Mouse (Mus musculus) thymus, postnatal 10 days (tissue): Measurements from ENCODE around the gene H2-Ab1.

Source experiments
- DNase-seq, 2 experiments: peaks; one replicate each; pipeline ENCODE4 v3.0.0; 2021; ENCODE audit warnings: low spot score in 2 of 2

H2-Ab1 gene

DNA sequence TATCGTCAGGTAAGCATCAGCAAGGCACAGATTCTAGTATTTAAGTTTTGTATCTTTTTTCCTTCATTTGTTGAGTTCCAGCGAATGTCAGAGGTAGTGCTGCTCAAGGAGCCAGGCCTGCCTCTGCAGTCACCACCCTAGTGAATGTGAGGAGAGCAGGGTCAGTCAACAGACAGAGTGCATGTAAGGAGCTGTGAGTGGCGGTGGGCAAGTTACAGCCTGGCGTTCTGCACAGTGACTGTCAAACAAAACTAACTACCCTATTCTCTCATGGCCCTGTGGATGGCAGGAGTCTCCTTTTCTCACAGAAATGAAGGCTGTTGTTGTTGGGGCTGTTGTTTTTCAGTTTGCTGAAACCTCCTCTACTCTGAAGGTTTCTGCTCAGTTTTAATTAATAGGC is 27.9 kb downstream of the H2-Ab1 start:
- no peak for DNase-seq

GRCm38 (mm10) chr17:34285848-34286247 is 28.4 kb downstream of the H2-Ab1 start:
- DNase-seq, result peak in 1 of 2 experiments; percentile 59

- DNase-seq, result no peak
Measured at GRCm38 (mm10) chr17:34286501-34286900, 29.0 kb downstream of the H2-Ab1 start.

- no peak for DNase-seq
Measured at GRCm38 (mm10) chr17:34286999-34287398, 29.5 kb downstream of the H2-Ab1 start.

DNA sequence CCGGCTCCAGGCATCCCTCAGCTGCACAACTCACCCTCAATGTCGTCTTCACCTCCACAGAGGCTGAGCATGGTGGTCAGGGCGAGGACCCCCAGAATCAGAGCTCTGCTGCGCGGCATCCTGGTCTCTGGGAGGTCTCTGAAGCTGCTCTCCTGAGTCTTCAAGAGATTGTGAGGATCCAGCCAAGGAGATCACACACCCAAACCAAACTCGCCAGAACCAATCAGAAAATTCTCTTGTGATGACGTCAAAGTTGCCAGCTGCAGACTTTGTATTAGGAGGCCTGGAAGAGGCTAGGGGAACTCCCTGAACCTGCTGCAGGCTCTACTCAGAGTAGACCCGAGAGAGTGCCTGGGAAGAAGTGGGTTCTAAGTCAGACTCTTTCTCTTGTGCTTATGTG is 30.2 kb downstream of the H2-Ab1 start, which contains the start of gene H2-Aa:
Gene H2-Aa, minus strand, starts transcription at position 176 of the 400 bp plus-strand sequence.
- DNase-seq, result peak; percentile 66 to 81

GRCm38 (mm10) chr17:34288131-34288530 is 30.6 kb downstream of the H2-Ab1 start:
- no peak for DNase-seq

DNA sequence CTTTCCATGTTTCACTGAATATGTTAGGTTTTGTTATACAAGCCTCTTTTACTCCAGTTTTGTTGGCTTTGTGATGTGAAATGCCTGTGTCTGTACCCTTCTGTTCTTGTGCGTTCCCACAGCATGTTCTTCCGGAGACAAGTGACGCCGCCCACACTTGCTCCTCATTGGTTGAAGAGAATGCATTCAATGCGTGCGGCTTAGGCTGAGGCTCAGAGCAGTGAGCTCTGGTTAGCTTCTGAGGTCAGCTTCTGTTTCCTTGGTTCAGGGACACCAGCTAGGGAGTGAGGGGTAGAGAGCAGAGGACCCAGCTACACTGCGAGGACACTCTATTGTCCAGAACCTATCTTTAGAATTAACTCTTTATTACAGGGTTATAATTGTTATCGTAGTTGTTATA is 34.1 kb downstream of the H2-Ab1 start:
- DNase-seq, result peak; percentile 60 to 76

GRCm38 (mm10) chr17:34292570-34292969 is 35.1 kb downstream of the H2-Ab1 start:
- no peak for DNase-seq

GRCm38 (mm10) chr17:34293533-34293932 is 36.0 kb downstream of the H2-Ab1 start:
- DNase-seq, result no peak

- DNase-seq, result no peak
Measured at GRCm38 (mm10) chr17:34294249-34294648, 36.8 kb downstream of the H2-Ab1 start.

DNA sequence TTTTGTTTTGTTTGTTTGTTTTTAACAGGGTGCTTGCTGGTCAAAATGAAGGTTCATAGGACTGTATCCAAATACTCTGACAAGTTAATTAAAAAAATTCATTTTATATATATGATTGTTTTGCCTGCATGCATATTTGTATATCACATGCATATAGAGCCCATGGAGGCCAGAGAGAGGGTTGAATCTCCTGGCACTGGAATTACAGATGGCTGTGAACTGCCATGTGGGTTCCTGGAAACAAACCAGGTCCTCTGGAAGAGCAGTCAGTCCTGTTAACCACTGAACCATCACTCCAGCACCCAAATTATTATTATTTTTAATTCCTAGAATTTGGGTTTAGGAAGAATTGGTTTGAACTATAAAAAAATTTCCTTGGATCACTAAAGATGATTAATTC is 37.8 kb downstream of the H2-Ab1 start:
- no peak for DNase-seq

- DNase-seq, result peak in 1 of 2 experiments; percentile 61
Measured at GRCm38 (mm10) chr17:34295891-34296794, 38.7 kb downstream of the H2-Ab1 start.

DNA sequence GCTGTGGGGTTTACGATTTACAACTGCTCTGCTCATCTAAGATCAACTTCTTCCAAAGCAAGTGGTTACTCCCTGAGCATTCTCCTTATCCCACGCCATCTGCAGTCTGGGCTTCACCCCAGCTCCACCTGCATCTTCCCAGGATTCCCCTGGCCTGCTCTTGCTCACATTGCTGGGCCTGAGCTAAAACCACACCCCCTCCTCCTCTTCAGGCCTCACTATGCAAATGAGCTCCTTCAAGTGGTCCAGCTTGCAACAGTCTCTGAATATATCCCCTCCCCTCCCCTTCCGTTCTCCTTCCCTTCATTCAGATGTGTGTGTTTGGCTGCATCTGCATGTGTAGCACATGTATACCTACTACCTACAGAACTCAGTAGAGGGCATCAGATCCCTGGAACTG is 41.9 kb downstream of the H2-Ab1 start:
- no peak for DNase-seq

DNA sequence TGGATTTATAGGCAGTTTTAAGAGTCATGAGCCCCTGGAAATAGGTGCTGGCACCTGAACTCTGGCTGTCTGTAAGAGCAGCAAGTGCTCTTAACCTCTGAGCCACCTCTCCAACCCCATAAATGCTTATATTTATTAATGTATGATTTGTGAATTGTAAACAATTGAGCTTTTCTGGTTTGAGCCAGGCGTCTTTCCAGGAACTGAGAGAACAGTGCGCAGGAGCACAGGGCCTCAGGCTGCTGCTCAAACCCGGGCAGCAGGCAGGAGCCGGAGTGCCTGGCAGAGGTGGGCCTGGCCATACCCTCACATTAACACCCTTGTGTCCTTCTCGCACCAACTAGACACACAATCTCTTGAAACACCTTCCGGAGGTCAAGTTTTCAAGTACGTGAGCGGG is 42.6 kb downstream of the H2-Ab1 start:
- no peak for DNase-seq

GRCm38 (mm10) chr17:34300691-34301566 is 43.4 kb downstream of the H2-Ab1 start:
- DNase-seq, result no peak

DNA sequence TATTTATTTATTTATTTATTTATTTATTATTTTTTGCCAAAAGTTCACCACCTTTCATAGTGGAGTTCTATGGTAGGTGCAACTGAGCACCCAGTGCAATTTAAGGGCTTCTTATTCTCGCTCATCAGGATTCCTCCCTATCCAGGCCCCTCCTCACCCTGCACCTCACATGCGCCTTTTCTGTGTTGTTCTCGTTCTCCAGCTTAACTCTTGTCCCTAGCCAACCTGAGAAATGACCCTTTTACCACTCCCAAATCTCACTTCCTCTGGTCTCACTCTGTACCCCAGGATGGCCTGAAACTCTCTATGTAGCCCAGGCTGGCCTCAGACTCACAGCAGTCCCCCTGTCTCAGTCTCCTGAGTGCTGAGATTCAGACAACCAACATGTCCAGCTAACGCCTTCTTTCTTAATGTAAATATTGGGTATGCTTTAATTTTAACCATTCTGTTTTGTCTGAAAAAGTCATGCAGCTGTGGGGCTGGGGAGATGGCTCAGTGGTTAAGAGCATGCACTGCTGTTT is 44.2 kb downstream of the H2-Ab1 start:
- DNase-seq, result no peak

- no peak for DNase-seq
Measured at GRCm38 (mm10) chr17:34303789-34304188, 46.3 kb downstream of the H2-Ab1 start.

DNA sequence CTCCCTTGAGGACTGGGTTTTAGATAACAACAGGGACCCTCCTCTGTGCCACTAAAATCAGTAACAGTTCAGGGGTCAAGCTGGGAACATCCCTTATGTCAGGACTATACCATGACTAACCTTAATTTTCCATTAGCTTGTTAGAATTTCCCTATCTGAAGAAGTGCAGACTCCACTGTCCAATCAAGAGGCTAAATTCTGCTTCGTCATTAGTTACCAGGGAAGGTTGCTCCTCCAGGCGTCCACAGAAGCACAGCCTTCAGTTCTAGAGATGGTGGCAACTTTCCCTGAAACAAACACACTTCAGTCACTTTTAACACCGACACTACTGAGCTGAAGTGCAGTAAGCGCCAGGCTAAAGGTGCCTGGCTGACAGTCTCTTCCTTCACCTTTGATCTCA is 47.3 kb downstream of the H2-Ab1 start:
- peak in 1 of 2 experiments; percentile 71 for DNase-seq

DNA sequence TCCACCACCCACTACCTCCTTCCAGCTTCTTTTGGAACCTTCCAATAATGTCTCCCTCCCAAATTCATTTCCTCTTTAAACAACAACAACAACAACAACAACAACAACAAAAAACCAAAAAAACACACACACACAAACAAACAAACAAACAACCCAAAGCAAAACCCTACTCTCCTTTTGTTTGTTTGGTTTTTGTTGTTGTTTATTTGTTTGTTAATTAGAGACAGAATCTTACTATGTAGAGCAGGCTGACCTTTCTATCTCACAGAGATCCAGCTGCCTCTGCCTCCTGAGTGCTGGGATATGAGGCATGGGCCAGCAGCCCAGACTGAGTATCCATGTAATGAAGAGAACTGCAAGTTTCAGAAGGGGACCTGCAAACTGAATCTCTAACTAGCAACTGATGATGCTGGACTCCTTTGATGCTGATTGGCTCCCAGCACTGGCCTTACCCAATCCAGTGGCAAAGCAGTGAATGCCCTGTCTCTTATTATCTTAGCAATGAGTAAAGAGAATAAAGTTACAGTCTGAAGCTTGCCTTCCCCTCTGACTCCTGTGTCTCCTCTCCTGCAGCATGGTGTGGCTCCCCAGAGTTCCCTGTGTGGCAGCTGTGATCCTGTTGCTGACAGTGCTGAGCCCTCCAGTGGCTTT is 48.0 kb downstream of the H2-Ab1 start, which contains the start of gene H2-Eb1:
Gene H2-Eb1, plus strand, starts transcription at position 488 of the 651 bp plus-strand sequence.
- peak; percentile 78 to 86 for DNase-seq

DNA sequence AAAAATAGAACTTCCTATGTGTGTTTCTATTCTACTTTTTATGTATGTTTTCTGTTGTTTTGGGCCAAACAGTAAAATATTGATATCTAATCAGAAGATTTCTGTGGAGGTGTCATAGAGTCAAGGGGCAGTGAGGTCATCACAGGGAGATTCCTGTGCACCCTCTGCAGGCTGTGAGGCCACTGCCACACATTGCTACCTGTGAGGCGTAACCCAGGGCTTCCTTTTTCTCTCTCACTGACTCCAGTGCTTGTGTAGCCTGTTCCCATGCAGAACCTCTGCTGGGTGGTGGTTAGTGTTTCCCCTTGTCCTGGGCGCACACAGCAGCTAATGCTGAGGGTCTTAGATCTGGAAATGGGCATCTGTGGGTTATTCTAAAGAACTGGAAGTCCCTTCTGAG is 48.9 kb downstream of the H2-Ab1 start:
- no peak for DNase-seq

- no peak for DNase-seq
Measured at GRCm38 (mm10) chr17:34307216-34307615, 49.7 kb downstream of the H2-Ab1 start.

DNA sequence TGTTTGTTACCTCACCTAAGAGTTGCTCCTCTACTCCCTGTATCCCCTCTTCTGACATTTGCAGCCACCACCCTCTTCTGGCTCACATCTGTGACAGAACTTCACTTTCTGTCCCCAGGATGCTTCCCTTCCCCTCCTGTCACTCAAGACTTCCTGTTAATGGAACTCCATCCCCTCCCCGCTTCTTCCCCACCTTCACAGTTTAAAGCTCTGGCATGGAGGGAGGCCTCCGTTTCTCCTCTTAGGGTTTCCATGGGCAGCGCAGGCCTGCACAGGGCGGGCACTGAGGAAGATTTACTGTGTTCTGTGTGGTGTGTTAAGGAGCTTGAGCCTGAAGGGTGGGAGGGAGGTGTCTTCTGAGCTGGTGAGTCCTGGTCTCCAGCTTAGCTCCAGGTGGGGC is 50.7 kb downstream of the H2-Ab1 start:
- DNase-seq, result no peak
